Mouse (Mus musculus) v-Abl transformed pro-B cells (cell line): ENCODE data around the gene Mmp19.

Experiments
- in situ Hi-C, 2 experiments: fragments of 400-800 bp; cut with MboI; formaldehyde crosslinking; loops; one replicate each; pipeline ENCODE4 v1.15.1; 2025; ENCODE audit not compliant: unreplicated experiment in 2 of 2

Gene Mmp19

GRCm38 (mm10) chr10:128840612-128841011 is 49.9 kb downstream of the Mmp19 start:
- in situ Hi-C loops: loop anchor here in 1 of 2 experiments (10.0 kb wide), 1 partner anchor 134 kb away; no protein-coding TSS in a partner anchor

GRCm38 (mm10) chr10:128843260-128843659 is 52.5 kb downstream of the Mmp19 start:
- in situ Hi-C loops: loop anchor here in 1 of 2 experiments (10.0 kb wide), 1 partner anchor 132 kb away; no protein-coding TSS in a partner anchor

GRCm38 (mm10) chr10:128845516-128845915 is 54.8 kb downstream of the Mmp19 start:
- in situ Hi-C loops: loop anchor here (5.0 to 10.0 kb wide), 2 partner anchors 52 to 129 kb away; no protein-coding TSS in a partner anchor

- in situ Hi-C loops: loop anchor here (5.0 to 10.0 kb wide), 2 partner anchors 51 to 128 kb away; no protein-coding TSS in a partner anchor
These were observed 56.0 kb downstream of the Mmp19 start for GRCm38 (mm10) chr10:128846664-128847063.

GRCm38 (mm10) chr10:128848426-128848825 is 57.7 kb downstream of the Mmp19 start:
- in situ Hi-C loops: loop anchor here (5.0 to 10.0 kb wide), 2 partner anchors 49 to 126 kb away; no protein-coding TSS in a partner anchor

- in situ Hi-C loops: no loop called here
These were observed 59.6 kb downstream of the Mmp19 start for GRCm38 (mm10) chr10:128850339-128850738.
